Mouse (Mus musculus): ENCODE data around the gene Alpk1. TPM values are rescaled to one million over a fixed set of nuclear protein-coding genes. Genes with fewer than 3 reads are reported as not detected.

The Alpk1 gene
- polyA plus RNA-seq, 1 experiment from 2014 or later: 0.30 TPM

DNA sequence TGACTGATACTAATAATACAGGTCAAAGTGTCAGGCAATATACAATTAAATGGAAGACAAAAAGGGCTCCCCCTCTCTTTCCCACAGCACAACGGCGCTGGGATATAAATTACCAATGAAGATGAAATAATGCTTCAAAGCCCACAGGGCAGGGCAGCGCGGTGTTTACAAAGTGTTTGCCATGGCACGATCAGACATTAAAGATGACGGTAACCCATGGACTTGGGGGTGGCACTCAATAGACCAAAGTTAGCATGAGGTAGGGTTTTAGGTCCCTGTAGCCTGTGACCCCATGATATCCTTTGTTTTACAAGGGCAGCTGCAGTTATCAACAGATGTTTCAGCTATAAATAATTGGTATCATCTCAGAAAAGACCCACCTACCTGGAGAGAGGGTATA is 60.3 kb downstream of the Alpk1 start:
- no peaks in the 10 kb centered on the region for H3K36me3 ChIP-seq
- H3K27me3 ChIP-seq (ENCODE audit: low read depth, poor library complexity, severe bottlenecking): peaks cover 3% of the 10 kb centered on the region; the same call in 1 of the 2 replicates
- H3K4me3 ChIP-seq: no peak overlapping the region
- H3K27ac ChIP-seq: no peak overlapping the region
- no peaks in the 10 kb centered on the region for H3K9me3 ChIP-seq (replicated peaks)
- H3K4me1 ChIP-seq: peaks cover 14% of the 10 kb centered on the region
- 72% methylated on average over 6 of the region's 6 CpGs for WGBS
- no peak for DNase-seq (ENCODE audit: low spot score)

- no peak overlapping the region for H3K27ac ChIP-seq
- H3K36me3 ChIP-seq: no peaks in the 10 kb centered on the region
- no peak for DNase-seq (ENCODE audit: low spot score)
- WGBS: 67% methylated on average over 5 of the region's 5 CpGs
- no peaks in the 10 kb centered on the region for H3K9me3 ChIP-seq (replicated peaks)
- peaks cover 14% of the 10 kb centered on the region for H3K4me1 ChIP-seq
- no peak overlapping the region for H3K4me3 ChIP-seq
- peaks cover 3% of the 10 kb centered on the region; the same call in 1 of the 2 replicates for H3K27me3 ChIP-seq (ENCODE audit: low read depth, poor library complexity, severe bottlenecking)
Observed at GRCm38 (mm10) chr3:127719601-127720000, 60.7 kb downstream of the Alpk1 start.

DNA sequence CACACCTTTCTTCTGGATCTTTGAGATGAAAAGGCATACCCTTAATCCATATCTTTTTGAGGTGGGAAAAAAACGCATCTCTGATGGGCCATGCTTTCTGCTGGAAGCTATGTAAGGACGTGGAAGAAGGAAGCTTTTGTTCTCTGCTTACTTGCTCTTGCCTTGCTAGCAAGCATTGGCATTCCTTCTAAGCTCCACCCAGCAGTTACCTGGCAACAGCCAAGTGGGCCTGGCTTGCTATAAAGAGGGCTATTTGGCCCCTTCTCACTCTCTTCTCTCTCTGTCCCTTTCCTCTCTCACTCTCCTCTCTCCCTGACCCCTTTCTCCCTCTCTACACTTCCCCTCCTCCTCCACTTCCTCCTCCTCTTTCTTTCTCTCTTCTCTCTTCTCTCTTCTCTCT is 63.6 kb downstream of the Alpk1 start:
- H3K36me3 ChIP-seq: no peaks in the 10 kb centered on the region
- H3K27ac ChIP-seq: peak overlapping the region; percentile 54; the same call in 1 of the 2 replicates
- no peak overlapping the region for H3K4me3 ChIP-seq
- 33% methylated on average over 2 of the region's 2 CpGs for WGBS
- H3K27me3 ChIP-seq (ENCODE audit: low read depth, poor library complexity, severe bottlenecking): peaks cover 3% of the 10 kb centered on the region; the same call in 1 of the 2 replicates
- H3K4me1 ChIP-seq: peaks cover 19% of the 10 kb centered on the region
- no peak for DNase-seq (ENCODE audit: low spot score)
- H3K9me3 ChIP-seq (replicated peaks): no peaks in the 10 kb centered on the region

DNA sequence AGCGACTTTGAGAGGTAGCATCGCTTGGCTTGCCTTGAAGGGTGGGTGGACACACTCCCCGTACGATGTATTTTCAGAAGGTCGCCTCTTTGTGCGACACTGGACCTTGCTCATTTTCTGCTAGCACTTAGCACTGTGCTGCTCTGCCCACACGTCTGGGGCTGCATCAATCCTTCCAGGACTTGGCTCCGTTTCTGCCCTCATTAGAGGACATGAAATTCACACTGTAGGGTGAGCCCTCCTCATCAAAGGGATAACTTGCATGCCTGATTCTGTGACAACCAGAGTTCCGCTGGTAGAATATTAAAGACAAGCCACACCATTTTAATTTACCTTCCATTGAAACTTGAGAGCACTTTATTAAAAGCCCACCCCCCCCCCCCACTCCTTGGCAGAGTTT is 67.2 kb downstream of the Alpk1 start:
- no peak overlapping the region for H3K4me3 ChIP-seq
- H3K36me3 ChIP-seq: no peaks in the 10 kb centered on the region
- H3K27ac ChIP-seq: no peak overlapping the region
- H3K27me3 ChIP-seq (ENCODE audit: low read depth, poor library complexity, severe bottlenecking): peaks cover 3% of the 10 kb centered on the region; the same call in 1 of the 2 replicates
- H3K4me1 ChIP-seq: peaks cover 10% of the 10 kb centered on the region
- H3K9me3 ChIP-seq (replicated peaks): no peaks in the 10 kb centered on the region
- DNase-seq (ENCODE audit: low spot score): no peak
- 59% methylated on average over 9 of the region's 9 CpGs for WGBS

DNA sequence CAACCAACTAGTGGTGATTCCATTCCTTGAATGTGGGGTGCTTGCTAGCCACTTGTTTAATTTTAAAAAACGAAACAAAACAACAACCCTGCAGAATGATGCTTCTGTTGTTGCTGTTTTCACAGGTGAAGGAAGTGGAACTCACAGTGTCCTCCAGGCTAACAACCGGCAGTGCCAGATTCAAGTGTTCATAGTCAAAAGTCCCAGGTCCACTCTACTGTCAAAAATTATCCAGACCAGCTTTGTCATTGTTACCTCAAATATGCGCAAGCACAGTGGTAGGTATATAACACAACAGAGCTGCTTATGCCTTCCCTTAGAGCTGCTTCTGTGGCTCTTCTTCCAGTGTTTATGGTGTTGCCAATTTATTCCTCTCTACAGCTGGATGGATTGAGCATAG is 68.8 kb downstream of the Alpk1 start:
- Histone ChIP-seq H3K36me3 (no peaks in the 10 kb centered on the region), H3K27me3 (ENCODE audit: low read depth, poor library complexity, severe bottlenecking) (peaks cover 9% of the 10 kb centered on the region), H3K4me1 (peaks cover 7% of the 10 kb centered on the region), H3K27ac (no peak overlapping the region), H3K9me3 (replicated peaks) (no peaks in the 10 kb centered on the region), H3K4me3 (no peak overlapping the region)
- 86% methylated on average over 3 of the region's 3 CpGs for WGBS
- no peak for DNase-seq (ENCODE audit: low spot score)

DNA sequence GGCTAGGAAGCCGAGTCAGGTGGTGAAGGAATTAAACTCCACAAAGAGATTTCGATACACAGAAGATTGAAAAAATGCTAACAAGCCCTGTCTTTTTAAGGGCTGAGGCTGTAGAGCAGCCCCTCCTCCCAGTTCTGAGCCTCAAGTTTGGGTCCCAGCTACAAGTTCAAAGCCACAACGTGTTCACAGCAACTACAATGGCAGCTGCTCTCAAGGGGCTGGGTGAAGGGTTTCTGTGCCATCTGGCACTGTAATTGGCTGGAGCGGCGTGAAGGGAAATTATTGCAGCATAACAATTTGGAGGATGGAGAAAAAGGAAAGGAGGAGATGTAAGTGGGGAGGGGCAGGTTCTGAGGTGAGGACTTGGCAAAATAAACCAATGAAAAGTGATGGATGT is 73.2 kb downstream of the Alpk1 start:
- no peak overlapping the region for H3K27ac ChIP-seq
- no peak for DNase-seq (ENCODE audit: low spot score)
- peaks cover 11% of the 10 kb centered on the region for H3K4me1 ChIP-seq
- H3K4me3 ChIP-seq: no peak overlapping the region
- 79% methylated on average over 5 of the region's 5 CpGs for WGBS
- no peaks in the 10 kb centered on the region for H3K36me3 ChIP-seq
- H3K9me3 ChIP-seq (replicated peaks): no peaks in the 10 kb centered on the region
- H3K27me3 ChIP-seq (ENCODE audit: low read depth, poor library complexity, severe bottlenecking): peaks cover 32% of the 10 kb centered on the region

GRCm38 (mm10) chr3:127706445-127707088 is 73.8 kb downstream of the Alpk1 start:
- Histone ChIP-seq H3K27ac (no peak overlapping the region), H3K36me3 (no peaks in the 10 kb centered on the region), H3K4me3 (peak overlapping the region; percentile 43), H3K4me1 (peaks cover 11% of the 10 kb centered on the region), H3K9me3 (replicated peaks) (no peaks in the 10 kb centered on the region), H3K27me3 (ENCODE audit: low read depth, poor library complexity, severe bottlenecking) (peaks cover 32% of the 10 kb centered on the region)
- WGBS: 78% methylated on average over 8 of the region's 8 CpGs
- no peak for DNase-seq (ENCODE audit: low spot score)

GRCm38 (mm10) chr3:127705515-127706444 is 74.5 kb downstream of the Alpk1 start:
- 18% methylated on average over 30 of the region's 30 CpGs for WGBS
- peak overlapping the region; percentile 43 for H3K4me3 ChIP-seq
- H3K27me3 ChIP-seq (ENCODE audit: low read depth, poor library complexity, severe bottlenecking): peaks cover 32% of the 10 kb centered on the region
- H3K27ac ChIP-seq: no peak overlapping the region
- H3K36me3 ChIP-seq: no peaks in the 10 kb centered on the region
- peaks cover 11% of the 10 kb centered on the region for H3K4me1 ChIP-seq
- peak; percentile 59 for DNase-seq (ENCODE audit: low spot score)
- H3K9me3 ChIP-seq (replicated peaks): no peaks in the 10 kb centered on the region

GRCm38 (mm10) chr3:127705139-127705514 is 75.2 kb downstream of the Alpk1 start:
- H3K9me3 ChIP-seq (replicated peaks): no peaks in the 10 kb centered on the region
- H3K4me3 ChIP-seq: peak overlapping the region; percentile 43
- peaks cover 11% of the 10 kb centered on the region for H3K4me1 ChIP-seq
- no peak for DNase-seq (ENCODE audit: low spot score)
- WGBS: 74% methylated on average over 11 of the region's 11 CpGs
- peaks cover 32% of the 10 kb centered on the region for H3K27me3 ChIP-seq (ENCODE audit: low read depth, poor library complexity, severe bottlenecking)
- H3K27ac ChIP-seq: no peak overlapping the region
- H3K36me3 ChIP-seq: no peaks in the 10 kb centered on the region

DNA sequence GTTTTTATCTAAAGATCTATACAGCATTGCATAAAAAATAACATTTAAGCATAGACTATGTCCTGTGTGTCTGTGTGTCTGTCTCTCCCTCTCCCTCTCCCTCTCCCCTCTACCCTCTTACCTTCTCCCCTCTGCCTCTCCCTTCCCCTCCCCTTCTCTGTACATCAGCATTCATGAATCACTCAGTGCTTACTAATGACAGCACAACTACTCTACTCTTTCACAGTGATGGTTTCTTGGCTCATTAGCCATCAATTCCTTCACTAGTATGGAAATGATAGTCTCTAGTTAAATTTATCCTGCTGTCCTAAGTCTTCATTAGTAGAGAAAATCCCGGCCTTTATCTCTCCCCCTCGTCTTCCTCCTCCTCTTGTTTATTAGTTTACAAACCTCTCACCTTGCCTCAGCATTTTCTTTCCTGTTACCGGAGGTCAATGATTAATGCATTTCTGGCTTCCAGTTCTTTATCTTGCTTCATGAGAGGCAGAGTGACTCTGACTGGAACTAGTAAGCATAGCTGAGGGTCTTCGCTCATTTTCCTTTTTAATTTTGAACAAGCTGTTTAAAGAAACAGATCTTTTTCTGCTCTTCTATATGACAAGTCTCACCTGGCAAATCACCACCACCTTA is 79.0 kb downstream of the Alpk1 start:
- peaks cover 34% of the 10 kb centered on the region for H3K27me3 ChIP-seq (ENCODE audit: low read depth, poor library complexity, severe bottlenecking)
- no peak overlapping the region for H3K4me3 ChIP-seq
- 80% methylated on average over 4 of the region's 4 CpGs for WGBS
- no peaks in the 10 kb centered on the region for H3K36me3 ChIP-seq
- no peaks in the 10 kb centered on the region for H3K9me3 ChIP-seq (replicated peaks)
- DNase-seq (ENCODE audit: low spot score): no peak
- H3K27ac ChIP-seq: no peak overlapping the region
- peaks cover 14% of the 10 kb centered on the region for H3K4me1 ChIP-seq

DNA sequence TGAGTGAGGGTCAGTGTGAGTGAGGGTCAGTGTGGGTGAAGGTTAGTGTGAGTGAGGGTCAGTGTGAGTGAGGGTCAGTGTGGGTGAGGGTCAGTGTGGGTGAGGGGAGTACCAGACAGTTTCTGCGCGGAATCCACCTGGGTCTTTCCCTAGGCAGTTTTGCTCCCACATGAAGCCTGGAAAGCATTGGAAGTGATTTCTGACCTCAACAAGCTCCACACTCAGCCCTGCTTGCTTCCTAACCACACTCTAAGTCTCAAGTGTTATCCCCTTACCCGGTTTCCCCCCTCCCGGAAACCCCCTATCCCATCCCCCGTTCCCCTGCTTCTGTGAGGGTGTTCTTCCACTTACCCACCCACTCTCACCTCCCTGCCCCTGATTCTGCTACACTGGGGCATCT is 81.7 kb downstream of the Alpk1 start:
- 82% methylated on average over 5 of the region's 5 CpGs for WGBS
- H3K27ac ChIP-seq: no peak overlapping the region
- H3K27me3 ChIP-seq (ENCODE audit: low read depth, poor library complexity, severe bottlenecking): peaks cover 39% of the 10 kb centered on the region
- H3K4me1 ChIP-seq: peaks cover 10% of the 10 kb centered on the region
- H3K9me3 ChIP-seq (replicated peaks): no peaks in the 10 kb centered on the region
- H3K4me3 ChIP-seq: no peak overlapping the region
- H3K36me3 ChIP-seq: no peaks in the 10 kb centered on the region
- no peak for DNase-seq (ENCODE audit: low spot score)

GRCm38 (mm10) chr3:127696541-127696940 is 83.8 kb downstream of the Alpk1 start:
- Histone ChIP-seq H3K4me1 (peaks cover 10% of the 10 kb centered on the region), H3K4me3 (no peak overlapping the region), H3K27ac (no peak overlapping the region), H3K9me3 (replicated peaks) (no peaks in the 10 kb centered on the region), H3K36me3 (no peaks in the 10 kb centered on the region), H3K27me3 (ENCODE audit: low read depth, poor library complexity, severe bottlenecking) (peaks cover 53% of the 10 kb centered on the region)
- no peak for DNase-seq (ENCODE audit: low spot score)
- 79% methylated on average over 11 of the region's 11 CpGs for WGBS

All from limb, embryonic 10.5 days (tissue).